In the genomic region with DNA sequence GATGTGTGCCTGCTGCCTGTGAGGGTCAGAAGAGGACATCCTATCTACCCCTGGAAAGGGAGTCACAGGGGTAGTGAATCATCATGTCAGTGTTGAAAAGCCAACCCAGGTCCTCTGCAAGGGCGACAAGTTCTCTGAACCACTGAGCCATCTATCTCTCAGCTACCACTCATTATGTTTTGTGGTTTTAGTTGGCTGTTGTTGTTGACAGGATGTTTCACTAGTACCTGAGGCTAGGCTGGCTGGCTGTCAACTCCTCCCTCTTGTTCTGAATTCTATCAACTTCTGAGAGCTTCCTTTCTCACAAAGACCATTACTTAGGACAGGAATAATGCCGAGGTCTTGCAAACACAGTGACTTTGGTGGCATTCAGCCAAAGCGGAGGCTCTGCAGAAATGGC, we compare ENCODE assay signal across 25 mouse cellular contexts. TPM values are rescaled to one million over a fixed set of nuclear protein-coding genes. Genes with fewer than 3 reads are reported as not detected.
DNase-seq lines count a peak whose midpoint lies in the region; TF ChIP-seq lines count a peak whose summit lies in the region.
"Had no signal": no experiment of that assay in that cellular context is flagged by ENCODE, and none has a peak within 500 bp of the region (broad histone marks: within the 10 kb centered on the region; RNA-seq: fewer than 3 reads in every experiment).

No protein-coding gene starts in this region.

- H3K36me3 ChIP-seq in MEL (ENCODE audit: control insufficient read depth in 1 of 2, insufficient read depth in 2 of 2, low read length in 2 of 2): no peaks in the 10 kb centered on the region
- H3K36me3 ChIP-seq: embryonic facial prominence, embryonic 10.5 days; embryonic facial prominence, embryonic 12.5 days; forebrain, embryonic 15.5 days; G1E had no signal

- no peaks in the 10 kb centered on the region for H3K27me3 ChIP-seq in MEL (ENCODE audit: control insufficient read depth in 1 of 2, insufficient read depth in 2 of 2, low read length in 2 of 2)
- H3K27me3 ChIP-seq: CH12.LX; embryonic facial prominence, embryonic 12.5 days; forebrain, embryonic 13.5 days; forebrain, embryonic 15.5 days had no signal

- H3K27ac ChIP-seq in MEL (ENCODE audit: control insufficient read depth, low read depth, low read length): no peak overlapping the region
- H3K27ac ChIP-seq: embryonic facial prominence, embryonic 10.5 days; embryonic facial prominence, embryonic 12.5 days; forebrain, embryonic 13.5 days; forebrain, embryonic 15.5 days had no signal

- TF ChIP-seq CTCF in MEL (IDR thresholded peaks at IDR 0.05 in 2 of 3, conservative IDR thresholded peaks at IDR 0.05 in 1 of 3; ENCODE audit: control insufficient read depth in 1 of 3, insufficient read depth in 1 of 3, low read depth in 2 of 3, low read length in 3 of 3, poor library complexity in 1 of 3, severe bottlenecking in 1 of 3): no peak

- no peaks in the 10 kb centered on the region for H3K9me3 ChIP-seq in MEL (replicated peaks; ENCODE audit: insufficient read depth, low read length)
- H3K9me3 ChIP-seq: embryonic facial prominence, embryonic 10.5 days; embryonic facial prominence, embryonic 12.5 days; forebrain, embryonic 13.5 days; forebrain, embryonic 15.5 days; G1E had no signal

- no peak for TF ChIP-seq RAD21 in MEL (IDR thresholded peaks at IDR 0.05; ENCODE audit: low read depth, low read length)

- TF ChIP-seq POLR2A in MEL (IDR thresholded peaks at IDR 0.05; ENCODE audit: control insufficient read depth in 1 of 2, insufficient read depth in 1 of 2, low read depth in 1 of 2, low read length in 2 of 2, poor library complexity in 1 of 2): no peak

- H3K79me2 ChIP-seq in MEL (ENCODE audit: control insufficient read depth, insufficient read depth, low read length, poor library complexity): no peaks in the 10 kb centered on the region

- no peak overlapping the region for H3K9ac ChIP-seq in MEL (ENCODE audit: control insufficient read depth, low read depth, low read length, poor library complexity, severe bottlenecking)
- H3K9ac ChIP-seq: embryonic facial prominence, embryonic 12.5 days; forebrain, embryonic 13.5 days; forebrain, embryonic 15.5 days; forebrain, postnatal 0 days had no signal

- no peak overlapping the region for H3K4me3 ChIP-seq in MEL (ENCODE audit: control insufficient read depth in 1 of 2, insufficient read depth in 1 of 2, low read depth in 2 of 2, low read length in 2 of 2)
- H3K4me3 ChIP-seq: embryonic facial prominence, embryonic 10.5 days; embryonic facial prominence, embryonic 12.5 days; forebrain, embryonic 13.5 days; forebrain, embryonic 15.5 days had no signal

- TF ChIP-seq EP300 in MEL (IDR thresholded peaks at IDR 0.05; ENCODE audit: low read depth in 1 of 2, low read length in 2 of 2): no peak

- H3K4me1 ChIP-seq in MEL (ENCODE audit: control insufficient read depth in 1 of 2, insufficient read depth in 2 of 2, low read length in 2 of 2): no peaks in the 10 kb centered on the region
- H3K4me1 ChIP-seq: embryonic facial prominence, embryonic 10.5 days; embryonic facial prominence, embryonic 12.5 days; forebrain, embryonic 13.5 days; forebrain, embryonic 15.5 days had no signal

- peak; percentile 10 for DNase-seq in CD4-positive, CD25-positive, alpha-beta regulatory T cell, adult 2 months (ENCODE audit: low read depth, low spot score)
- peak; percentile 7 for DNase-seq in MEL (ENCODE audit: low read depth, low spot score)
- peak; percentile 51 for DNase-seq in induced T-regulatory cell, adult 2 months (ENCODE audit: low read depth)
- peak; percentile 11 for DNase-seq in naive thymus-derived CD4-positive, alpha-beta T cell, adult 2 months (ENCODE audit: low read depth)
- DNase-seq in adrenal gland, postnatal 10 days: no peak
- DNase-seq in layer of hippocampus, postnatal 10 days (ENCODE audit: low spot score in 2 of 2): no peak
- DNase-seq in adipocyte (ENCODE audit: low spot score): no peak
- DNase-seq: adrenal gland, adult 2 months; adrenal gland, postnatal 14 days; adrenal gland, postnatal 36 days; B cell, adult 2 months; cerebellum, adult 11-12 months; cerebellum, adult 2 months; cerebellum, adult 9-10 months; cerebellum, postnatal 25 days; forebrain, postnatal 0 days had no signal

TF ChIP-seq in MEL, 35 proteins besides CTCF, POLR2A, EP300 and RAD21:
- TF ChIP-seq NRF1 (IDR thresholded peaks at IDR 0.05; ENCODE audit: insufficient read depth, low read depth, low read length, poor library complexity, severe bottlenecking) (no peak), MAZ (IDR thresholded peaks at IDR 0.05; ENCODE audit: low read depth, low read length) (no peak), MEF2A (IDR thresholded peaks at IDR 0.05; ENCODE audit: extremely low read depth, insufficient replicate concordance, low read depth, low read length, poor library complexity, severe bottlenecking) (no peak), UBTF (IDR thresholded peaks at IDR 0.05; ENCODE audit: borderline replicate concordance, insufficient read depth, low read depth, low read length) (no peak), RCOR1 (IDR thresholded peaks at IDR 0.05; ENCODE audit: low read depth, low read length) (no peak), MYC (IDR thresholded peaks at IDR 0.05; ENCODE audit: low read depth, low read length) (no peak), POLR2AphosphoS5 (IDR thresholded peaks at IDR 0.05; ENCODE audit: borderline replicate concordance, low read depth, low read length) (no peak), TBP (IDR thresholded peaks at IDR 0.05; ENCODE audit: low read depth, low read length) (no peak), USF2 (IDR thresholded peaks at IDR 0.05; ENCODE audit: borderline replicate concordance in 1 of 2, insufficient read depth in 1 of 2, low read depth in 1 of 2, low read length in 2 of 2) (no peak), GATA1 (IDR thresholded peaks at IDR 0.05; ENCODE audit: low read depth, low read length) (no peak)

RNA-seq across cellular contexts. Expression of gene Zfp800, which starts 12.6 kb away (rescaled TPM):
- total RNA-seq in MEL (2012; rRNA removed): 36.3 and 43.2 TPM in 2 replicates
- 10 to 100 TPM; 41.6 to 71.9 TPM for polyA plus RNA-seq in MEL (2012; ENCODE audit: insufficient read depth in 1 of 2, insufficient read length in 2 of 2, low read depth in 1 of 2, low replicate concordance in 2 of 2, missing spikeins in 1 of 2)
- total RNA-seq in adrenal gland, postnatal 10 days (2021): 10 to 100 TPM; 18.4 to 20.1 TPM
- 10 to 100 TPM; 16.8 to 17.6 TPM for total RNA-seq in layer of hippocampus, postnatal 10 days (2021)

RNA-seq across cellular contexts. Expression of gene Arf5, which starts 38.2 kb away (rescaled TPM):
- 89.4 and 92.8 TPM in 2 replicates for total RNA-seq in MEL (2012; rRNA removed)
- polyA plus RNA-seq in MEL (2012; ENCODE audit: insufficient read depth in 1 of 2, insufficient read length in 2 of 2, low read depth in 1 of 2, low replicate concordance in 2 of 2, missing spikeins in 1 of 2): 100 to 1,000 TPM in 1 of 2 experiments, not detected in 1; 292 TPM
- 100 to 1,000 TPM; 178 to 190 TPM for total RNA-seq in adrenal gland, postnatal 10 days (2021)
- 100 to 1,000 TPM; 391 to 393 TPM for total RNA-seq in layer of hippocampus, postnatal 10 days (2021)

RNA-seq across cellular contexts. Expression of gene Fscn3, which starts 42.4 kb away (rescaled TPM):
- total RNA-seq in MEL (2012; rRNA removed): not detected in 2 replicates
- polyA plus RNA-seq in MEL (2012; ENCODE audit: insufficient read depth in 1 of 2, insufficient read length in 2 of 2, low read depth in 1 of 2, low replicate concordance in 2 of 2, missing spikeins in 1 of 2): not detected
- under 1 TPM in 1 of 2 experiments, not detected in 1; 0.27 TPM for total RNA-seq in adrenal gland, postnatal 10 days (2021)
- total RNA-seq in layer of hippocampus, postnatal 10 days (2021): not detected
- total RNA-seq: adrenal gland, adult 2 months; adrenal gland, postnatal 14 days; CH12.LX; G1E had no signal
- polyA plus RNA-seq: adrenal gland, adult 2 months; cortical plate, adult 2 months; embryonic facial prominence, embryonic 10.5 days; embryonic facial prominence, embryonic 12.5 days; embryonic facial prominence, embryonic 14.5 days; forebrain, embryonic 11.5 days; forebrain, embryonic 13.5 days; forebrain, embryonic 15.5 days; forebrain, postnatal 0 days; G1E had no signal

RNA-seq across cellular contexts. Expression of gene Gcc1, which starts 43.0 kb away (rescaled TPM):
- total RNA-seq in MEL (2012; rRNA removed): 6.7 and 9.2 TPM in 2 replicates
- 1 to 10 TPM in 1 of 2 experiments, not detected in 1; 9.0 TPM for polyA plus RNA-seq in MEL (2012; ENCODE audit: insufficient read depth in 1 of 2, insufficient read length in 2 of 2, low read depth in 1 of 2, low replicate concordance in 2 of 2, missing spikeins in 1 of 2)
- total RNA-seq in adrenal gland, postnatal 10 days (2021): 10 to 100 TPM; 12.2 to 12.7 TPM
- 10 to 100 TPM; 16.4 to 16.9 TPM for total RNA-seq in layer of hippocampus, postnatal 10 days (2021)

Comparison
In these comparisons a context has a peak if more than half of its experiments do, and no peak if none do; other contexts are left out.
1. DNase-seq: peak in CD4-positive, CD25-positive, alpha-beta regulatory T cell, adult 2 months (single experiment), MEL (single experiment), induced T-regulatory cell, adult 2 months (single experiment) and naive thymus-derived CD4-positive, alpha-beta T cell, adult 2 months (single experiment); none in adrenal gland, postnatal 10 days (single experiment), layer of hippocampus, postnatal 10 days (0 of 2) and adipocyte (single experiment).